Mouse (Mus musculus) fat pad, adult 2 months (tissue): ENCODE measurements around the gene Cldn3.

ENCODE experiments used
- DNase-seq: peaks from one replicate; pipeline ENCODE4 v3.0.0-alpha.2; 2011; ENCODE audit warnings: low read depth, low spot score; ENCODE audit errors: extremely low read depth

The Cldn3 gene

GRCm38 (mm10) chr5:135032581-135032980, 46.6 kb downstream of the Cldn3 start:
- no peak for DNase-seq

- DNase-seq = no peak
These were observed 48.6 kb downstream of the Cldn3 start for GRCm38 (mm10) chr5:135034593-135034992.

GRCm38 (mm10) chr5:135035608-135036359, 49.8 kb downstream of the Cldn3 start:
- DNase-seq = no peak
